Mouse (Mus musculus): Measurements from ENCODE around the gene Prima1.
A peak's percentile ranks its signal among the peaks of the same experiment; 100 is the strongest.

Gene Prima1

DNA sequence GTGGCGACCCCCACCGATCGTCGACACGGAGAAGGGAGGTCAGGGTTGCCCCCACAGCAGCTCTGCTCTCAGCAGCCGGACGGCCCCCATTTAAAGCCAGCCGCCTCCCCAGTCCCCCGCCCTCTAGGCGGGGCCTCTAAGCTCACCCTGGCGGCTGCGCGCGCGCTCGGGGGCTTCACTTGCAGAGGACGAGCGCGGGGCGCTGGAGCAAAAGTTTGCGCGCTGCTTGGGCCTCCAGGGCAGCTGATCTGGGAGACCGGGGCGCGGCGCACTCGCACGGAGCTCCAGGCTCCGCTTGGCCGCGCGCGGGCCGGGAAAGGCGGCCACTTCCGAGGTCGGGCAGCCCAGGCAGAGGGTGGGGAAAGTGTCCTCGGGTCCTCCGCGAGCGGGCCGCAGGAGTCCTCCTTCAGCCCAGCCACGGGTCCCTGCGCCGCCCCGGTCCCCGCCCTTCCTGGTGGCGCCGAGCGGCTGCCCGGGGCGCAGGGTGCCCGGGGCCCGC, at the start of gene Prima1:
Gene Prima1, minus strand, starts transcription at position 68 of the 499 bp plus-strand sequence.
- peak; percentile 29 to 44 for DNase-seq (ENCODE audit: low spot score in 2 of 2)

DNA sequence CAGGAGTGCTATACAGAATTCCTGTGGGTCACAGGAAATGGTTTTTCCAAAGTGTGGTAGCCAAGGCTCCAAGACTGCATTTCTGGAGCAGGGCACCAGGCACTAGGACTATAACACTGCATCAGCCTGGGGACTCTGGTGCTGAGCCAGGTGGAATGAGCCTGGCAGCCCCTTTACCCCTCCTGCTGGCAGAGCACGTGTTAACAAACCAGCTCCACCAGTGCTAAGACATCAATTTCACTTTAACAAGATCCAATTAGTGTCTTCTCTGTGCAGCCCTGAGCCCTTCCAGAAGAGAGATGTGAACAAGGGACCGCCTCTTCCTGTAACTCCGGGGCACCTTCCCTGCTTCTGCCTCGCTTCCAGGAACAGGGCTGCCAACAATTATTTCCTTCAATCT, 45.3 kb upstream of the Prima1 start:
- DNase-seq (ENCODE audit: low spot score in 2 of 2): no peak

DNA sequence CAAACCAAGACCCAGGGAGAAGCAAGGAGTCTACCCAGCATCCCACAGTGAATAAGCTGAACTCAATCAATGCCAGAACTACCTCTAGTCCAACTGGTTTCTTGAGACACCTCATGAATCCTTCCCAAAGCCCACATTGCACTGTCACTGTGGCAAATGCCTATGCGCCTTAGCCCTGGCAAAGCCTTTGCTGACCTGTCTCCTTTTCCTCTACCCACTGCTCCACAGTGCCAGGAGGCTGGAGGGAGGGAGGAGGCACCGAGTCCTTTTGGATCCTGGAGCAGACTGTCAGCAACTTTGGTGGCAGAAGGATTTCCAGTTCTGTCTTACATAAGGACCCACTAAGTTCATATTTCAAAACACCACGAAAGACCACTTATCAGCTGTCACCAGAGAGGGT, 41.5 kb upstream of the Prima1 start:
- DNase-seq (ENCODE audit: low spot score in 2 of 2): no peak

DNA sequence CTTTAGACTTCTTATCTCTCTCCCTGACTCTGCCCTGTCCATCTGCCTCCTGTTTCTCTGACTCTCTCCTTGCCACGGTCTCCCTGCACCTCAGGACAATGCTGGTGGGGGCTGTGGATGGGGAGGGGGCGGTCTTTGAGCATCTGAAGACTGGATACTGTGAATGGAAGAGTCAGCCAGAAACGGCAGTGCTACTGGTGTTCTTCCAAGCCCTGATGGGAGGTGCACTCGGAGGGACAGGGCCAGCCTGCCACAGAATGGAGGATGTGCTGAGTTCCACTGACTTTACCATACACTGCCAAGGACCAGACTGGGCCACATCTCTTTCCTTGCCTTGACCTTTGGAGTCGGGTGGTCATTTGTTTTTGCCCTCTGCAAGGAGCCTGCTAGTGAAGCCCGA, 41.0 kb upstream of the Prima1 start:
- no peak for DNase-seq (ENCODE audit: low spot score in 2 of 2)

DNA sequence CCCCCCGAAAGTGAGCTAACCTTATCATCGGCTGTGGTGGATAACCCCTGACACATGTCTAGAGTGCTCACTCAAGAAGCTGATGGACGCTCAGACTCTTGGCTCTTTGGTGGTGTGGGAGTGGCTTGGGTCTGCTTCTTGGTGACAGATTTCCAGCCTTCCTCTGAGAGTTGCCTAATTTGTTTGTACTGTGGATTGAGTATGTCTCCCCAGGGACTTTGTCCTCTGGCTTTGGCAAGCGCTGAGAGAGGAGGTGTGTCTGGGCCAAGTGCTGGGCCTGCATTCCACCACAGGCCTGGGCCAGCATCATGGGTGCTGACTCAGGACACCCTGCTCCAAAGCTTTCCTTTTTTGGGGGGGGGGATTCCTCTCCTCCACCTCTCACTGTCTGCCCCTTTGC, 40.0 kb upstream of the Prima1 start:
- no peak for DNase-seq (ENCODE audit: low spot score in 2 of 2)

DNA sequence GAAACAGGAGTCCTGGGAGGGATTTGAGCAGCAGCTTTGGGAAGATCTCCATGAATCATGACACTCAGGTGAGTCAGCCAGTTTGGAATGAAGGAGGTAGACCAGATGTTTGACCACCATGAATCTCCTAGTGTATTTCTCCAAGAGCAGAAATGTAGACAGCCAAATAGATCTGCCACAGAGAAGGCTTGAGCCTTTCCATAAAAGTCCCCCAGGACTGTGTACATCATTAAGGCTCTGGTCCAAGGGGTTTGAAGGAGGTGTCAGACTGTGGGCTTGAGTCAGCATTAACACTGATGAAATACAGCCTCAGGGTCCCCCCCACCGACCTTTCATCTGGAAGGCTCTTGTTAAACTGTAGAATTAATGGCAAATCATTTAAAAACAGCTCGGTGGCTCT, 39.5 kb upstream of the Prima1 start:
- DNase-seq (ENCODE audit: low spot score in 2 of 2): no peak

DNA sequence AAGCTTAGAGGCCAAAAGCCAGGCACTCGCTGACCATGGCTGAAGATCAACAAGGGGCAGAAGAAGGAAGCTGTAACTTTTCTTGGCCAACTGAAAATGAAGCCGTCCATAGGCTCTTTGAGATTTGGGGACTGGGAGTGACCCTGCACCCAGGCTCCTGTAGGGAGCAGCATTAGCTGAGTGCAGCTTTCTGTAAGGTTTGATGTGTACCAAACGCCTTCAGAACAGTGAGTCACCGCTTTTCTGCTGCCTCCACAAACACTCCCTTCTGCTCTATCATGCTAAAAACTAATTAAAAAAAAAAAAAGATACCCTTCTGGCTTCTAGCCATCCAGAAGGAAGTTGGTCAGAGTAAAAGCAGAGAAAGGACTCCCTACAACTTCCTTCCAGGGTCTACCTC, 34.5 kb upstream of the Prima1 start:
- peak; percentile 30 to 33 for DNase-seq (ENCODE audit: low spot score in 2 of 2)

DNA sequence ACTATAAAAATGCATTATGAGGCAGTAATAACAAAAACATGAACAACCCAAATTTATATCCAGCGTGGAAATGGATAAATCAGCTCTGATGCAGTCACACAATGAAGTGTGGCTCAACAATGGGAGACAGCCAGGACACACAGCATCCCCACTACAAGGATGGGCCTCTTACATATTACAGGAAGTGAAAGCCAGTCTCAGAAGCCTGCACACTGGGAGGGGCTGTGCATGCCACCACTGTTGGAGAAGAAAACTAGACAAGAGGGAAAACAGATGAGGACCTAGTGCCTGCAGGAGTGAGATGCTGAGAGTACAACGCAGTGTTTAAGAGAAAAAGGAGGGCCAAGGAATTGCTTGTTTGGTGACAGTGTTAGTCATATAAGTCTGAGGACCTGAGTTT, 31.8 kb upstream of the Prima1 start:
- DNase-seq (ENCODE audit: low spot score in 2 of 2): no peak

DNA sequence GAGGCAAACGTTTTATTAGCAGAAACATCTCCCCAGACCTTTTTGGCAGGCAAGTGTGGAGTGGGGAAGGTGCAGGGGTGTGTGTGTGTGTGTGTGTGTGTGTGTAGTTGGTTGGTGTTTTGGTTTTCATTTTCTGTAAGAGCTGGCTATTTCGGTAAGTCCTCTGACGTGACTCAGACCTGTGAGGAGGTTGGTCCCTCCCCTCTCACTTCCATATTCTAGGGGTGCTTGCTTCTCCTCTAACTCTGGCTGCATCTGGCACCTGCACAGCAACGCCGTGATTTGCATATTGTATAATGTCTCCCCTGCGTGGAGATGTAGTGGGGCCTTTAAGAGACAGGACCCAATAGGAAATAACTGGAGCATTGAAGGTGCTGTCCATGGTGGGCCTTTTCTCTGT, 31.1 kb upstream of the Prima1 start:
- peak in 1 of 2 experiments; percentile 28 for DNase-seq (ENCODE audit: low spot score in 2 of 2)

DNA sequence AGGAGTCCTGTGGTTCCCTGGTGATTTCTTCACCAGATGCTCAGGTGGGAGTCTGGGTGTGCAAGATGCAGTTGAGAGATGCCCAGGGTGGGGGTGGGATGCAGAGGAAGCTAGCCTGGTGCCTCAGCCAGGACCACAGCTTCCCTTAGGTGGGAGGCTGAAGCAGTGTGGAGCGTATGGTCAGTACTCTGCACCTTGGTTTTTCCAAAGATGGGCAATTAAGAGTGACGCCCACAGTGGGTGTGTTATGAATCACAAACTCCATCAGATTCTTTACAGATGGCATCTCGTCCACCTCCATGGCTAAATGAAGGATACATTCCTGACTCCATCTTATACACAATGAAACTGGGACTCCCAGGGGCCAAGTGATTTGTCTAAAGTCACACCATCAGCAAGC, 30.2 kb upstream of the Prima1 start:
- DNase-seq (ENCODE audit: low spot score in 2 of 2): no peak

DNA sequence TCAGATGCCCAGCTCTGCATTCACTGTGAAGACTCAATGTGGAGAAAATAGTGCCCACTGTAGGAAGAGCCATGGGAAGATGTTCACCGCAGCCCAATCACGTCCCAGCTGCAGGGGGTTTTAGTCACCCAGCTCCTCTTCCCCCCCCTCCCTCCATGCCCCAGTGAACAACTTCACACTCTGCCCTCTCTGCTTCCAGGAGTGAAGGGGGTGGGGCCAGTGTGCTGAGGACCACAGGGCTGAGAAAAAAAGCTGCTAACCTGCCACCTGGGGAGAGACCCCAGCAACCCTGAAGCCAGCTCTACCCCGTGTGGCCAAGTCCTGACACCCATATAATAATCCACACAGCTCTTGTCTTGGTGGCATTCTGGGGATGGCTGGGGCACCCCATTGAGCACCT, 24.7 kb upstream of the Prima1 start:
- DNase-seq (ENCODE audit: low spot score in 2 of 2): no peak

DNA sequence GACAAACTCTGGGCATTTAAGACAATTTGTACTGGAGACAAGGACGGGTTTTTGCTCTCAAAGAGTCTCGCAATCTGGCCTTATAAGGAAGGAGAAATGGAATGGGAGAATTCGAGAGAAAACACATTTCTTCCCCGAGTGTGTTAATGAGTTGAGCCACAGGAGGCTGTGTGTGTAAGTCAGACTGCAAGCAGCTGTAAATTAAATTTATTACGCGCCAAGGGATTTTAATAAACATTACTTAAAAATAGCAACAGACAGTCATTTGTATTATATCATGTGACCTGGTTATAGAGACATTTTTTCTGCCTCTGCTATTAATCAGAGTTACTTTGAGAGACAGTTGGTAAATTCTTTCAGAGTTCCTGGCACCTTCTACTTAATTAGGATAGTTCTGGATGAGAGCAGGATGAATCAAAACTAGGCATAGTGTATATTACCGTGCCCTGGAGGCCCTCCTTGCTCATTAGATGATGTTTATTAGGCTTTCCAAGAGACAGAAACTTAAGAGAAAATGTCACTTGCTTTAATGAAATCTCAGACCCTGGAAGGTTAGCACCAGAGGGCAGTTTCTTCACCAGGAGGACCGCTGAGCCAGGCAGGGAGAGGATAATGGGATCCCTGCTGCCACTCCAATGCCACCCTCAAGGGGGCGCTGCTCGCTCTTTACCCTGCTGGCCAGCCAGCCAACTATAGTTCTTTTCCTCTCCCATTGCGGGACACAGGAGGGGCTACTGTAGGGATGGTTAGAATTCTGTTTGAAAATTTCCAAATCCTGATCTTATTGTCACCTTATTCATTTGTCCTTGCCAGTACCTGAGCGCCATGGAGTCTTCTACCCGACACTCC, 20.3 kb upstream of the Prima1 start:
- DNase-seq (ENCODE audit: low spot score in 2 of 2): no peak

DNA sequence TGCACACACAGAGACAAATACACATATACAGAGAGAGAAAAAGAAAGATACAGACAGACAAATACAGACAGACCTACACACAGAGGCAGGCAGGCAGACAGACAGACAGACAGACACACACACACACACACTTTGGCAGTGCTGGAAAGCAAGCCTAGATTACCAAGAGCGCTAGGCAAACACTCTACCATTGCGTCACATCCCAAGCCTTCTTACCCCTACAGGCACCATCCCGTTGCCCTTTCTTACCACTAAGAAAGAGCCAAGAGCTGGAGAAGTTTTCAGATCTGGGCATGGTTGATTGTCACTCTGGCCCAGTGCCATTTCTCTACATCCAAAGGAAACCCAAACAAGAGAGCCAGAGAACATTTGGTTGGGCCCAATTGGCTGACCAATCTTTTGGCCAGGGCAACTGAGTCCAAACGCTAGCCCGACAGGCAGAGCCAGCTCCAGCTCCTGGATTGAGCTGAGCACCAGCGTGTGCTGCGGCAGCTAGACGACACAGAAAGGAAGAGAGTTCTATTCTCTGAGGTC, 11.0 kb upstream of the Prima1 start:
- no peak for DNase-seq (ENCODE audit: low spot score in 2 of 2)

DNA sequence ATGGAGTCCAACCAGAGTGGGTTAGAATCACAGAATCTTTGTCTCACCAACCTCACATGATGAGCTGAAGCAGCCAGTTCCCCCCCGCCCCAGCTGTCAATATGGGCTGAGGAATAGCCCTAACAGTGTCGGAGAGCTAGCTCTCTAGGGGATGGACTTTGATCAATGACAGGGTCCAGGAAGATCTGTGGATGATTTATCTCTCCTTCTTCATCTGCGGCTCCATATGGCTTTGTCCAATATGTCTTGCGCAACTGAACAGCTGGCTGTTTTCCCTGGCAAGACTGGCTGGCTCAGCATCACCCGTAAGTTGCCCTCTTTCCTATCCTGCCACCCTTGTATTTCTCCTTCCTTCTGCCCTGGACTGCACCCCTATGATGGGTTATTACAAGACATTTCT, 9.2 kb upstream of the Prima1 start:
- DNase-seq (ENCODE audit: low spot score in 2 of 2): no peak

DNA sequence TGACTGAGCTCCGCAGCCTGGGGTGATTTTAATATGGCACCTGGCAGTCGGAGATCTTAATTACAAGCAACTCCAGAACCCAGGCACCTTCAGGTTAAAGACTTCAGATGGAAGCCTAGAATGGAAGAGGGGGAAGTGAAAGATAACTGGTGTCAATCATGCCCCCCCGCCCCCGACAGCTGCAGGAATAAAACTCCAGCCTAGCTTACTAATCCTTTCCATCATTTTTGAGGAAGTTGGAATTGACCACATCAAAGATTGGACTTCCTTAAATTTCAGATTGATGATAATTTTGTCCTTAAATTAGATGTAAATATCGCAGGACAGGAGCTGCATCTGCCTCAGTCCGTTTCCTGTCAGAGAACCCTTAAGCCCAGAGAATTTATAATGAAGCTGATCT, 8.4 kb upstream of the Prima1 start:
- no peak for DNase-seq (ENCODE audit: low spot score in 2 of 2)

DNA sequence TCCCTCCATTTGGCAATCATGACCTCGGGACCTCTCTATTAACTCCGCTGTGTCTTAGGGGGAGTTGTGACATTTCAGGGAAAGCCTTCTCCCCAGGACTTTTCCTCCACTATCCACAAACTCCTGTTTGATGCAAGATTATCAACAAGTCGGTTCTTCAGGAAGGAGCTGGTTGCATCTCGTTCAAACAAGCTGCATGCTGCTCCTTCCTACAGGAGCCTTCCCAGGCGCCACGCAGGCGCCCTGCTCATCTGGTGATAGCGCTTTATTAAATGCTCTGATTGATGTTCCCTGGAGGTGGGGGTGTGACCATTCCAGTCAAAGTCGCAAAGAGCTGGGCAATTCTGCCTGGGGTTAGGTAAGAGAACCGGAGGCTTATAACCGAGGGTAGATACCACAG, 1.1 kb upstream of the Prima1 start:
- no peak for DNase-seq (ENCODE audit: low spot score in 2 of 2)

DNA sequence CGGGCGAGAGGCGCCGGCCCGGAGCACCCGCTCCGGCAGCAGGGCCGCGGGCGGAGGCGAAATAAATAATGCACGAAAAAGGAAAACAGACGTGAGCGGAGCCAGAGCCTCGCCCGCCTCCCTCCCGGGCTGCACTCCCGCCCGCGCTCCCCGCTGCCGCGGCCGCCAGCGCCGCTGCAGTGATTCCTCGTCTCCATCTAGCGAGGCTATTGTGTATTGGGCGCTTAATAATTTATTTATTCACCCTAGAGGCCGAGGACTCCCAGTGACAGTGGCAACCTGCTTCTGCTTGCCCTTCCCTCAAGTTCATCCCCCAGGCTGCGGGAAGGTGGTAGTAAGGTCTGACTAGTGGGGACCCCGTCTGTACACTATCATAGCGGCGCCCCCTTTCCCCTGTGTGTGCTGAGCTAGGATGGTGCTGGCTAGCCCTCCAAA, 658 bp upstream of the Prima1 start:
- DNase-seq (ENCODE audit: low spot score in 2 of 2): peak; percentile 50 to 52

DNA sequence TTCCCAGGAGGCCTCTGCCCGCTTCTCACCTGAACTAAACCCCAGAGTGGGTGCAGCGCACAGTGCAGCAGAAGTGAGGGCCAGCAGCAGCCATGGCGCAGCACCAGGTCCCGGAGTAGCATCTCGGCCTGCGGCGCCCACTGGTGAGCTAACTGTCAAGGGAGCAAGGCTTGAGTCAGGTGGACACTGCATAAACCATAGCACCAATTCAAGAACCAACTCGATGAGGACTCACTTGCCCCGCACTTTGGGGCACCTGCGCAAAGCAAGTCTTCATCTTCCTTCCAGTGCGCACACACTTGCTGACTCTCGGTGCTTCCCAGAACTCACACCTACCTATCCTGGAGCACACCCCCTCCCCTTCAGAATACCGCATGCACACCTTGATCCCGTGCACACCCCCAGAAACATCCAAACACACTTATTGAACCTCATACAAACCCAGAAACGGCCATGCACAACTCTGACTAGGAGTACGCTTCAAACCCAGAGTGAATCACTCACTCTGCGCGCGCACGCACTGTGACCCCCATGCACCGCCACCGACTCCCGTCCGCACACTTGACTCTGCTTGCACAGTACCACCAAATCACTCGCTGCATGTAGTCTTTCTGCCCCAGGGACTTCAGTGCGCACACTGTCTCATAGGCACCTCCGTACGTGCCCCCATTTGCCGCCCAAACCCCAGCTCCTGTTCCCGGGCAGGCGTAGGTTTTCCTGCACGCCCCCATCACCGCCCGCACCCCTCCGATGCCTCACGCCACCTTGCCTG, 453 bp downstream of the Prima1 start:
- DNase-seq (ENCODE audit: low spot score in 2 of 2): no peak

DNA sequence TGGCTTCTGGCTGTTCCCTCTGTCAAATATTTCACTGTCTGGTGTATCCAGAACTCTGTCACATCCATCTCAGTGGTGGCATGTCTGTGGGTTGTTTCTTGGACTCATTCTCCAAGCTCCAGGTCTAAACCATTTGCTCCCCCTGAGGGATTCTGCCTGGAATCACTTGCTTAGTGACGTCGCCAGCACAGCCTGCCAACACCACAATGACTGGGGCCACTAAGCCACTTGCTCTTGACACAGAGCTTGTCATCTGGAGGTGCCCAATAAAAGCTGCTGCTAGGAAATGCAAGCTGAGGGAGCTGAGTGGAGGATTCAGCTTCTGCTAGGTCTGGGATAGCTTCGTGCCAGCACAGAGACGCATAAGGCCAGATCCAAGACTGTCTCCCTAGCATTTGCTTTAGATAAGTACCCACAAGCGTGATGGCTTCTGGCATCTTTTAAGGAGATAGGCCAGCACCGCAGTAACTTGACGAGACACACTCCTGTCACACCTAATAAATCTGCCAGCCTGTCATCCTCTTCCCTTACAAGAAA, 3.0 kb downstream of the Prima1 start:
- no peak for DNase-seq (ENCODE audit: low spot score in 2 of 2)

DNA sequence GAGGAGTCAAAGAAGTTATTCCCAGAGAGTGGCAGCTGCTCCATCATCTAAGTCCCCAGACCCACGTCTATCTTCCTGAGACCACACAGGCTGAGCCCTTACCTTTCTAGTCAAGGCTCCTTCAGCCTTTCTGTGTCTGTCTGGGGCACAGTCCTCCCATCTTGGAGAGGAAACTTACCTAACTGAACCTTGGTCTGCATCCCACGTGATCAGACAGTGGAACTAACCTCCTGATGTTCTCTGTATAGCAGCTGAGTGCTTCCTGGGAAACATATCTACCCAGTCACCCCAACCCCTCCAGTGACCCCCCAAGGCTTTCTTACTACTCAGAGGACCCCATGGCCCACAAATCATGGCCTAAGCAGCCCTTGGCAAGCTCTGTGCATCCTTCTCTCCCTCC, 6.1 kb downstream of the Prima1 start:
- no peak for DNase-seq (ENCODE audit: low spot score in 2 of 2)

DNA sequence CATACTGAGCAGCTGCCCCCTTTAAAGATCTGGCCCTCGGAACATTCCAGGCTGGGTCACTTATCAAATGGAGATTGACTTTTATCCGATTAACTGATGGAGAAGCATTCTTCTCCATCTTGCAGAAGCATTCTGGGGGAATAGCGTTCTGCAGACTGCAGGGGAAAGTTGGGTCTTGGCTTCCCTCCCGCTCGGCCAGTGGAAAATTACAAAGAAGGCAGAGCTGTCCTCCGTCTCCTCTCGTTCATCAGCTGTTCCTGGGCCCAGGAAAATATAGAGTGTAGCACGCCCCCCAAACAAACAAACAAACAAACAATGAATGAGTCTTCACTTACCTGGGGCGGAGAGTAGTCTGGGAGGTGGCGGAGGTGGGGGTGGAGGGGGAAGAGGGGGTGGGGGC, 6.7 kb downstream of the Prima1 start:
- no peak for DNase-seq (ENCODE audit: low spot score in 2 of 2)

DNA sequence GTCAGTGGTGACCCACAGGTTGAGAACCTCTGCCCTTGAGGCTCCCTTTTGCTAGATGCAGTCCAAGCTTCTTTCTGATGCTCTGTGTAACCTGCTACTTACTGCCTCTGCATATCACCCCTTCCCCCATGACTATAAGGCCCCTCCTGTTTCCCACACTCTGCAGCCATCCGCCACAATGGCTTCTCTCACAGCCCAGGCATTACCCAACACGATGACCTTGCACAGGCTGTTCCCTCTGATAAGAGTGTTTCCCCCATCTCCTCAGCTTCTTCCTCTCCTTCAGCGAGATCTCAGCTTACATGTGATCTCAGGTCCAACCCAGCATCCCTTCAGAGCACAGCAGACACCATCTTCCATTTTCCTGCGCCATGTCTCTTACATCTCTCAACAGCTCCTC, 12.9 kb downstream of the Prima1 start:
- DNase-seq (ENCODE audit: low spot score in 2 of 2): no peak
